Mouse (Mus musculus) urinary bladder, postnatal 4 days (tissue): ENCODE measurements around the gene Gjb5.
A peak's percentile ranks its signal among the peaks of the same experiment; 100 is the strongest.

ENCODE experiments used
- DNase-seq, 2 experiments: peaks; one replicate each; pipeline ENCODE4 v3.0.0; 2021 to 2022; ENCODE audit warnings: low spot score in 2 of 2

Gjb5 gene

DNA sequence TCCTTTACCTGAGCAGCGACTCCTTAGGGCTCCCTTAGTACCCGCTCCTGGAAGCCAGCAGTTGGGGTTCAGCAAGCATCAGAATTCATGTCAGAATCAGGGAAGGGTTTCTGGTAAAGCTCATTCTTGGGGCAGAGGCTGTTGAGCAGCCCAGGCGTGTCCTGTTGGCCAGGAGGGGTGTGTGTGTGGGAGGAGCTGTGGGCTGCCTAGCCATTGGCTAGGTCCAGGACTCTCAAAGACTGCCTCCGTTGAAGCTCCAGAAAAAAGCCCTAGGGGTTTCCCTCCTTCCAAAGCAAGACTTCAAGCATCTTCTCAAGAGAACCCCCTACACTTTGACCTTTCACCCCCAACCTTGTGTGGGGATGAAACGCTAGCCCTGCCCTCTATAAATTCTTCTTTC is at the start of gene Gjb5:
Gene Gjb5 (minus strand): TSS at position 164 of the 400 bp plus-strand sequence.
- no peak for DNase-seq

DNA sequence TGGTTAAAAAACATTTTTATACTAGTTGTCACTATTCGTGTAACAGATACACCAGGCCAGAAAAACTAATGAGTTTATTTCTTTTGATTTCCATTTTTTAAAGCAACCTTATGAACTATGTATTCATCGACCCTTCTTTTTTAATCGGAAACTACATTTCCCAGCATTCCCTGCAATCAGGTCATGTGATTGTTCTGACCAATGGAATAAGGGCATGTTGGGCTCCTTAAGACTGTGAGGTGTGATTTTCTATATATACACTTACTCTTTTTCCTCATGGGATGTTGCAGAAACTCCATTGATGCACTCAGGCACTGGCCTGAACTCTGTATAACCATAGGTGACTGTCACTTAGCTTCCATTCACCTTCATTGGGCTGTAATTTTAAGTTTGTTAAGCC is 44.6 kb upstream of the Gjb5 start:
- no peak for DNase-seq

DNA sequence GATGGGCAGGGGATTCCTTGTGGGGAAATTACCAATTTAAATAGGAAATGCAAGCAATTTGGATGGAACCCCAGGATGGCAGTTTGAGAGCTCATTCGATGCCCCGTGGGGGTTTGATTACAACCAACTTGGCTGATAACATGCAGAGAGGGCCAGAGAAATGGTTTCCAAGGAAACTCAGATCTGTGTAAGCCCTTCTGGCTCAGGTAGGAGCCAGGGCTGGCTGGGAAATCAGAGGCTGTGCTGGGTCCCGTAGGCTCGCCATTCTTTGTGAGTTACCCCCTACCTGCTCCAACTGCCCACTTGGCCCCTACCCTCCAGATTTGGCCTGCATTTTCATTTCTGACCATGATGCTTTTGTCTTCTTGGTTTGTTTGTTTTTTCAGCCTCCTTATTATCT is 44.2 kb upstream of the Gjb5 start:
- DNase-seq, result no peak

DNA sequence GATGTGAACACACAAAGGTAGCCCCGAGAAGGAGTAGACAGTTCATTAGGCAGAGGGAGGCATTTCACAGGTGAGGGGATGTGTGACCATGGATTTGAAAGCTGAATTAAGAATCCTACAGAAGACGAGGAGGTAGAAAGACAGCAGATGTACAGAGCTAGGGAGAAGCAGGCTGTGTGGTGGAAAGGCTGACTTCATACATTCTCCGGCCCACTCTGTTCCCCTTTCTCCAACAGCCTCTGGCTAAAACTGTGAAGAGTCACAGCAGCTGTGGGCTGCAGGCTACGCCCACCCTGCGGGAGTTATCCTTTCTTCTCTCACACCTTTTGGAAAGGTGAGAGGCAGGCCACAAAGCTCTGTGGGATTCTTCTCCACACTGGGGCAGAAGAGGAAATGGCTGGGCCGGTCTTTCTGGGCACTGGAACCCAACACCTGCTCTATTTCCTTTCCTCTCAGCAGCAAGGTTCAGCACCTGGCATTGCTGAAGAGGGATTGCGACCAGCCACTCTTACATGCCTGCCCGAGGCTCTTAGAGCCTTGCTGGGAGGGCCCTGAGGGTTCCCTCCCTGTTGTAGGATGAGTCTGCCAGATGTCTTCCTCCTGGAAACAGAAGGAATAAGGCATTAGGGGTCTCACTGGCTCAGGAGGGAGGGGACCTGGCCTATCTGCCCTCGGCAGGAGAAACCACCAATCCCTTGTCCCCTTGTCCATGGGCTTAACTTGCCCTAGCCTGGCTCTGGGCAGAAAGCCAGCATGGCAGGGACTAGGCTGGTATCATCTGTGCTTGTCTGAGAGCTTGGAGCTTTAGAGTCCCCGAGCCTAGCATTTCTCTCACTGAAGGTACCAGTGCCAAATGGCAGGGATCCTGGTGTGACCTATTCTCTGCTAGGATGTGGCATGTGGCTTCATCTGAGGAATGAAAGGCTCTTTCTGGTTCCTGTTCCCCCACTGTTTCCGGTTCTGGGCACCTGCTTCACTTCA is 42.5 kb upstream of the Gjb5 start:
- no peak for DNase-seq

DNA sequence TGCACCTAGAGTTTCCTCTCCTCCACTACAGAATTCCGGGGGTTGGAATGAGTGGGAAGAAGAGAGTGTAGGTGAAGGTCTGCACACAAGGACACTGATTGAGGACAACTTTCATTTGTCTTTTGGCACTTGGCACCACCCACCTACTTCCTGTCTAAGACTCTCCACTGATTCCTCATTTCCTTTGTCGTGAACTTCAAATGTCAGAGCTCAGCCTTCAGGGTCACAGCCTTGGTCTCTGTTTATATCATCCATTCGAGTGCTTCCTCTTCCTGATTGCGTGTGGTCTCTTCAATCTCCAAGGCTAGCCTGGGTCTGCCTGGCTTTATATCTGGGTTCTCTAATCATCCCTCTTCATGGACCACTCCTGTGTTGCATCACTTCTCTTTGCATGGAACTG is 37.6 kb upstream of the Gjb5 start:
- DNase-seq, result no peak

DNA sequence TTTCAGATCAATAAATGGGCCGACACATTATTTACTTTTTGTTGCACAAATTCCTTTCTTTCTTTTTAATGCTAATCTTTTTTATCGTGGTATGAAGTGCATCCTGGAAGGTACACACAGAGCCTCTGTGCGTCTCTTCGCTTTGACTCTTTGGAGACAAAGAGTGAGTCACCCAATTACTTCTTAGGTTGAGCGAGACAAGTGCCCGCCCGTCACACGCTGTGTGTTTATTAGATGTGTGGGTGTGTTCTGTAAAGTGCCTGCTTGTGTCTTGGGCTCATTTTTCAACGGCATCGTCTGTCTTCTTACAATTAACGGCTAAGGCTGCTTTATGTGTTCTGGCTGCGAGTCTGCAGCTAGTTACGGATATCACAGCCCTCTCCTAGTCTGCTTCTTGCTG is 31.7 kb upstream of the Gjb5 start:
- DNase-seq, result no peak

DNA sequence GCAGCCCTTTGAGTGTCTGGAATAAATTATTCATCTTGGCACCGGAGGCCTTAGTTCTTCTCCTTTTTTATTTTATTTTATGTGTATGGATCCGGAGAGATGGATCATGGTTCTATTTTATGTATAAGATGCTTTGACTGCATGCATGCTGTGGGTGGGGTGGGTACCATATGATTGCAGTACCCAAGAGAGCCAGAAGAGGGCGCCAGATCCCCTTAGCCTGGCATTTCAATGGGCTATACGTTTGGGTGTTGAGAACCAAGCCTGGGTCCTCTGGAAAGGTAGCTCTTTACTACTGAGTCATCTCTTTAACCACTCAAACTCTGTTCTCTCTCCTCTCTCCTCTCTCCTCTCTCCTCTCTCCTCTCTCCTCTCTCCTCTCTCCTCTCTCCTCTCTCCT is 19.4 kb upstream of the Gjb5 start:
- no peak for DNase-seq

DNA sequence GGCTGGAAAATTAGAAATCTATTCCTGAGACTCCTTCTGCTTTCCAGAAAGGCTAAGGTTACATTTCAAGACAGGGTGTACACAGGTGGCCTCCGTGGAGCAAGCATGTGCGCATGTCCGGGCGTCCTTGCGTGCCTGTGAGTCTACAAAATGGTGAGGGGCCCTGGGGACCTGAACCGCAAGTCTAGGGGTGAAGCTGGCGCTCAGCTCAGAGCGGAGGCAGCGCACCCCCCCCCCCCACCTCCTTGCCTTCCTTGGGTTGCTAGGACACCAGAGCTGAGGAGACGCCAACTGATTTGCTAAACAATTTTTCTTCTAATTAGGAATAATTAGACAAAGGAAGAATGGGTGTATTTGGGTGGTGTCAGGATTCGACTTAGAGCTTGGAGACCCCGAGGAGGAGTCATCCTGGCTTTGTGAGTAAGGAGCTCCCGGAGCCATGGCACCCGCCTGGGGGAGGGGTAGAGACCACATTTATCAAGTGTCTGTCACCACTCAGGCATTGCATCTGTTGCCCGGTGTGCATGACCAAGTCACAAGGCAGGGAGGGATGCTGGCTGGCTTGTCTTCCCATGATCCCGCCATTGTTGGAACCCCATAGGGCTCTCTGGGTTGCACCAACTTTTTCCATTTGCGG is 17.7 kb upstream of the Gjb5 start:
- no peak for DNase-seq

DNA sequence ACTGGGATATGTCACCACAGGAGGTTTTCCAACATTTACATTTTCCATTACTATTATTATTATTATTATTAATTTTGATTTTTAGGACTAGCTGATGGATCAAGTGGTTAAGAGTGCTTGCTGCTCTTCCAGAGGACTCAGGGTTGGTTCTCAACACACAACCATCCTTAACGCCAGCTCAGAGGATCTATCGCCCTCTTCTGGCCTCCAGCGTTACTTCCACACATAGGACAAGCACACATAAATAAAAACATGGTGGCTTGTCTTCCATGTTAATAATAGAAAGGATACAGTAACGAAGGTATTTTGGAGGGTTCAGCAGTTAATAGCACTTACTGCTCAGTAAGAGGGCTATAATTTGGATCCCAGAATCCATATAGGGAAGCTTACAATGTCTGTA is 16.7 kb upstream of the Gjb5 start:
- DNase-seq, result no peak

DNA sequence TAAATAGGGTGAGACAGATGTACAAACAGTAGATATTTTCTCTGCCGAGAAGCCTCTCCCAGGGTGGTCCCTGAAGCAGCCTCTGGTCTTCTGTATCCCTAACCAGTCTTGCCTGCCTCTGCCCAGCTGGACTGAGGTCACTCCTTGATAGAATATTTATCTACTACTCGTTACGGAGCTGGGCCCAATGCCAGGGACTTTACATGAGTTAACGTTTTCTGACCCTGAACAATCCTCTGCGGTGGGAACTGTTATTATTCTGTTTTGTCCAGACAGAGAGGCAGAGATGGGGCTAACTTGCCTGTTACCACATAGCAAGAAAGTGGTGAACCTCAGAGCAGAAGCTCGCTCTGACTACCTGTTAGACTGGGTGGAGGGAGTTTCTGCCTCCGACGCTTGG is 15.5 kb upstream of the Gjb5 start:
- DNase-seq, result no peak

DNA sequence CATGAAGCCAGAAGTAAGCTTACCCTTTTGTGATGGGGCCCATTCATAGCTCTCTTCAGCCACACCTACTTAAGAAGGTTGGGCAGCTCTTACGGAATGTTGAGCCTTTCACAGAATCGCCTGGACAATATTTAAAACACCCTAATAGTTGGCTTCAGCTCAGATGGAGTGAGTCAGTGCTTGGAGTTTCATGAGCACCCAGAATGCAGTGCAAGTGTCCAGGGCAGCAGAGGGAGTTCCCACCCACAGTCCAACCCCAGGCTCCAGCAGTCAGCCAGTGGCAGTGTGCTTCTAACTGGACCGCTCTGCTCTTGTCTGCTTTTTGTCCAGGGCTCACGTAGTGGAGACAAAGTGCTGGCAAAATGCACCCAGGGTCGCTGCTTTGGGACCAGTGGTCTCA is 13.6 kb upstream of the Gjb5 start:
- peak in 1 of 2 experiments; percentile 38 for DNase-seq

DNA sequence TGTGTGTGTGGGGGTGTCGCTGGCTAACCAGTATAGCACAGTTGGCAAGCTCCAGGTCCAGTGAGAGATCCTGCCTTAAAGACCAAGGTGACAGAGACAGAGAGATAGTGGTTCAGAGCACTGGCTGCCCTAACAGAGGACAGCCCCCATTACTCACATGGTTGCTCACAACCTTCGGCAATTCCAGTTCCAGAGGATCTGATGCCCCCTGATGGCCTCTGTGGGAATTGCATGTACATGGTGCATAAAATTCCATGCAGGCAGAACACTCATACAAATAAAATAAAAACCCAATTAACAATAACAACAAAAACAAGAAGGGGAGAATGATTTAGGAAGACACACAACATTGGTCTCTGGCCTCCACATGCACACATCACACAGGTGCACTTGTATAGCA is 12.5 kb upstream of the Gjb5 start:
- no peak for DNase-seq

DNA sequence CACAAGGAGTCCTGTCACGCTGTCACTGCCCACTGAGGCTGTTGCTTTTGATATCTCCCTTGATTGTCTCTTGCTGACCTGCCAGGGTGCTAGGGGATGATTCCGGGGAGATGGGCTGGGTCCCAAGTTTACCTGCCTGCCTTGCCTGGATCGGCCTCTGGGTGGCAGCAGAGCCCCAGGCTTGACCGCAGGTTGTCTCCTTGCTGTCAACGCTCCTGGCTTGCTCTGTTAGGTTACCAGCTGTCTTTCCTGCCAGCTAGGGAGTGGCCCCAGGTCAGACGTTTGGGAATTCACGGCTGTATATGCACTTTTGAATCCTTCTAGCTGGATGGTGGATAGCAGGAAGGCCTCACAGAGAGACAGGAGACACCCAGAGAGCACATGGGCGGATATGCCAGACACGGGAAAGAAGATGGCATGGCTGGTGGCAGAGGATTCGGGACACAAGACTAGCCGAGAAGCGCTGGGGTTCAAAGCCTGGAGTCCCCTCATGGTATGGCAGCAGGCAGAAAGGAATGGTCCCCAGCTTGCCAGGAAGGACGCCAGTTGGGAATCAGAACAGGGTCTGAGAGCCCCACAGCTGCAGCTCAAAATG is 10.5 kb upstream of the Gjb5 start:
- DNase-seq, result peak; percentile 51 to 81

DNA sequence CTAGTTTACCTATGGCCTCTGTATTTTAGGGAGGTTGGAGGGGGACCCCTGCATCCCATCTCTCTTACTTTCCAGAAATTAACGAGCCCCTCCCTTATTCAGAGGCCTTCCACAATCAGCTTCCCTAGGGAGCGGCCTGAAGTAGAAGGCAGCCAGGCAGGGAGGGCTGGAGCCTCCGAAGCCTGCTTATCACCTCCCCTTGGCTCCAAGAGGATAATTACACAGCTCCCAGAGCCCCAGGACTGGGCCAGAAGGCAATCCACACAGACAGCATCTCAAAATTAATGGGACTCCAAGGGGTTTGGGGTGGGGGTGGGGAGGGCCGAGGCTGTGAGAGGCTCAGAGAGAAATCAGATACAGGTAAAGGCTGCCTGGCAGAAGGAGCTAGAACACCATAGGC is 7.9 kb upstream of the Gjb5 start:
- DNase-seq, result no peak

DNA sequence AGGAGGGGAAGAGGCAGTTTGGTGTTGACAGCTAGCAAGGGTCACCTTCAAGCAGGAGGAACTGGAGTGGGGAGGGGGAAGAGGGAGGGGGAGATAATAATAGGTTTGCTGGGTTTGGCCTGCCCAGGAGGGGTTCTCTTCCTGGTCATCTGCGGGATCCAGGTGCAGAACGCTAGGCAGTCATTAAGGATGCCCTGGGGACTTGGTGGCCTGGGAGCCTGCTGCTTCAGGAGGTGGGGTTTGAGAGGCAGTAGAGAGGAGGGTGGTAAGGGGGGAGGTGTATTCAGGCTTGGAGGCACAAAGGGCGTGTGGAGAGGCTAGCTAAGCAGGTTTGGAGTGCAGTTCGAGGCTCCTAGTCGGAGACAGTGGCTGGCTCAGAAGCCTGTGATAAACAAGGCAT is 7.5 kb upstream of the Gjb5 start:
- no peak for DNase-seq

DNA sequence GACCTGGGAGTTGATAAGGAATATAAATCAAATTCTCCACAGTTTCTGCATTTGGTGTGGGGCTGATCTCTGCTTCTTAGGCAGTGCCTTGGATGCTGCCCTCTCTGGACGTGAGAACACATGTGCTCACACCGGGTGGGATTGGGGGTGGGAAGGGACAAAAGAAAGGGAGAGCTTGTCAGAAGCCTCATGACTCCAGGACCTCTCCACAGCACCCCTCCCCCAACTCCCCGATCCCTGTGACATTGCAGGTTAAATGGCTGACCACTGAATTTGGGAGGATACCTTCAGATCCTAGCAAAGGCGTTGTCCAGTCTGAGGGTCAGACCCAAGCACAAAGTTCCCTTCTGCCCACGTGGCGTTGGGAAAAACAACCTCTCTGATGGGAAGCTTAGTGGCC is 6.5 kb upstream of the Gjb5 start:
- DNase-seq, result no peak

DNA sequence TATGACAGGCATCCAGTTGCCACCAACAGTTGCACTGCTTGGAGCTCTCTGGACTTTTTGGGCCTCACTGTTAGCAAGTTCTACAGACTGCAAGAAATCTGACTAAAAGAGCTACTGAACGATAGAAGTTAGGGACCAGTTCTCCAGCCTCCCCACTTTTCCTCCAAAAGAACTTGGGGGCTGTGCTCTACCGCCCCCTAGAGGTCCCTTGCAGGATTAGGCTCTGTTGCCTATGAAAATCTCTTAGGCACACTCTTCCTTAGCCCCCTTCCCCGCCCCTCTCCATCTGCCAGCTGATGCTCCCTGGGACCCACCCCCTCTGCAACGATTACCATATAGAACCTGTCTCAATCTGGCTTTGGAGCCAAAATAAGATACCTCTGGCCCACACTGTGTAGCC is 5.3 kb upstream of the Gjb5 start:
- DNase-seq, result no peak

DNA sequence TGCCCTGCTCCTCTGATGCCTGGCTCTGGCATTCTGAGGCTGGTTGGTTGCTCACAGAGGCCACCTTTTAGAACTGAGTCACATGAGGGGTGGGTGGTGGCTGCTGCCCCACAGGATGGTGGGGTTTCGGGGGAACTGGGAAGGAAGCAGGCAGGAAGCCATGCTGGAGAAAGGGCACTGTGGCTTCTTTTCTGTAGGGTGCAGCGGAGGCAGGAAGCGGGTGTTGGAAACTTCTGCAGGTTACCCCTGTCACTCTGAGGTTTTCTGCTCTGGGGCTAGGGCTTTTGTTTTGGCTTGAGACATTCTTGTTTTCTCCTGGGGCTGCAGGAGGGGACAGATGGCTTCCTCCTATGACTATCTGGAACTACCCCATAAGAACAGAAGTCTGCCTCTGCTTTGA is 4.5 kb upstream of the Gjb5 start:
- no peak for DNase-seq

DNA sequence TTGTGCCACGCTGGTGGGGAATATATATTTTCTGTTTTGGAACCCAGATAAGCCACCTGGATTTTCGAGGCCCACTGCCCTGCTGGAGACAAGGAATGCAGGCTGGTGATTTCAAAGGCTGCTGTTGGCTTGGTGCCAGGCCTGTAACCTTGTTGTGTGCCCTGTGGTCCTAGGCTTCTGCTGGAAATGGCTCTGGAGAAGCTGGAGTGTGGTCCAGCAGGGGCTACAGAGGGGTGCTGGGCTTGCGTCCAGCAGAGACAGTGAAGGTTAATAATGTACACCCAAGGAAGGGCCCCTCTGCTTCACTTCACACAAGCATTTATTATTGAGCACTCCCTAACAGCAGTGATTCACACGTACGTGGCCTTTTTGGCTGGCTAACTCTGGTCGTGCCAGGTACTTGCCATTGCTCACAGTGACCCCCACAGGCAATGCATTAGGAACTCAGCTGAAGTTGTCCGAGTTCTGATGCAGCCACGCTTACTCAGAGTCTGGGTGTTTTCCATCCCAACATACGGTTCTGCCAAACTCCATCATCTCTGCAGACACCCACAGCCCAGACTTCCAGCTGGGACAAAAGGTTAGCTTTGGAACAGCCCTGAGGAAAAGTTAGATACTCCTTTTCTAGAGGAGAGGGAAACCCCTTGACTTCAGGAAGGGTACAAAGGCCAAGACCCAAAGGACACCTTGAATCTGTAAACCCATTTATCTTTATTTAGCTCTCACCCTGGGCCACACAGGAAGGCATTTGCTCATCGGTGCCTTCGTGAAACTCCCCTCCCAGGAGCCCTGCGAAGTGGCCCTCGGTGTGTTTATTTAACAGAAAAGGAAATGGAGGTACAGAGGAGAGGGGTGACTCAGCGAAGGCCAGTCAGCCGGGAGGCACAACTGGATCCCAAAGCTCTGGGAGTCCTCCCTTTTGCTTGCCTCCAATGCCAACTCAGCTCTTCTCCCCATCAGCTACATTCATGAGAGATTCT is 3.2 kb downstream of the Gjb5 start:
- DNase-seq, result no peak

DNA sequence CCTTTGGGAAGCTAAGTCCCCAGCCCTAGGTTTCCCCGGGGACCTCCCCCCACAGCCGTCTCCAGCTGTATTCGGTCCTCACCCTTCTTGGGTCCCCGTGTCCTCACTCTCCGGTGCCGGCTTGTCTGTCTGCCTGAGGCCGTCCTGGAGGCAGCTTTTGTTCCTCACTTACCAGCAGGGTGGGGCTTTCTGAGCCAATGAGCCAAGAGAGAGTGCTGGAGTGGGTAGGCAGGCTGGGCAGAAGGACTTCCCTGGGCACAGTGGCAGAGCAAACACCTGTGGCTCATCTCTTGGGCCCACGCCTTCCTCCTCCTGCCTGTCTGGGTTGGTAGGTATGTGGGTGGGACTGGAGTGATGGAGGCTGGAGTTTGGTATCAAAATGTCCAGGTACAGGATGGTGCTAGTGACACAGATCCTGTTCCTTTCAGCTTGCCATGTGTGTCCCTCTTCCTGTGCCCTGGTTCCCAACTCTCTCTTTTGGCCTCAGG is 4.0 kb downstream of the Gjb5 start, which contains the start of gene Gjb4:
Gene Gjb4 (minus strand): TSS at position 131 of the 488 bp plus-strand sequence.
- DNase-seq, result no peak

DNA sequence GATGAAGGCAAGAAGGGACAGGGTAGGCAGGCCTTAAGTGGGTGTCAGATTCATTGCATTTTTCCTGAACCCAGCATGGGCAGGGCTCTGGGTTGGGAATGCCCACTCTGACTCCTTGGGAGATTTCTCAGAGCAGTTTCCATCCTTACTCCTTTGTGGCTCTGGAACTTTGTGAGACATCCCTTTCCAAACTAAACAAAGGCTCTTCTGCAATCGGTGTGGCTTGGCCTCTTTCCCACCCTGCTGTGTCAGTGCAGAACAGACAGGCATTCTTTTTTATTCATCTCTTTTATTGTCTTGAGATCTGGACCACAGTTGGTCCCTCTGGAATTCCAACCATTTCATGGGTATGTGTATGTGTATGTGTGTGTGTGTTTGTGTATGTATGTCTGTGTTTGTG is 5.4 kb downstream of the Gjb5 start:
- no peak for DNase-seq
